Mouse (Mus musculus): ENCODE measurements at regions not wholly inside any gene's neighbourhood (a gene's known extent, or its start where the extent isn't known, plus 50 kb on each side); places are given as distances from the start of the nearest gene placed in this dataset.

DNA sequence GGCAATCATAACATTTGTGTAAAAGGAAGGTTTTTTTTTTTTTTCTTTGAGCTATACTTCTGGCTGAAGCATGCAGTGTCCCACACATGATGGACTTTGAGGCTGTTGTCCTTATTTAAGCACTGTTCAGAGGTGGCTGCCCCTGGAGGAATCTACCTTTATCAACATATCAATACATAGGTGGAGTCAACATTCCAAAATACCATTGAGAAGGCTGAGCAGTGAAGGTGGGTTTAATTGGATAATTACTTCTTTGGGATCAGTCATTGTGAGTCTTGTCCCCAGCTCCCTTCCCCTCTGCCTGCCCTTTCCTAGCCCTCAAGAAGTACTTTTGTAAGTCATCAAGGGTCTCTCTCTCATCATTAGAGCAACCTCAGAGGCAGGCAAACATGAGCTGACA is 951.9 kb upstream of the Map3k7 start:
- TF ChIP-seq CTCF (IDR thresholded peaks at IDR 0.05; ENCODE audit: low read depth): no peak
- TF ChIP-seq EP300 (IDR thresholded peaks at IDR 0.05; ENCODE audit: low read depth): no peak
